Mouse (Mus musculus): ENCODE measurements at regions not wholly inside any gene's neighbourhood (a gene's known extent, or its start where the extent isn't known, plus 50 kb on each side); places are given as distances from the start of the nearest gene placed in this dataset.
A peak's percentile ranks its signal among the peaks of the same experiment; 100 is the strongest.
"Not testable (repeated sequence)": the region's sequence is repeated elsewhere in the genome, so short reads cannot be mapped to it uniquely, and the experiment has no call there.

- Histone ChIP-seq H3K27me3 (ENCODE audit: control insufficient read depth, insufficient read depth, low read length) (no peaks in the 10 kb centered on the region), H3K36me3 (ENCODE audit: control insufficient read depth, insufficient read depth, low read length) (no peaks in the 10 kb centered on the region), H3K27ac (ENCODE audit: low read depth, low read length) (no peak overlapping the region), H3K4me3 (ENCODE audit: low read length) (no peak overlapping the region), H3K4me1 (ENCODE audit: control insufficient read depth, insufficient read depth, low read length) (no peaks in the 10 kb centered on the region), H3K4me2 (replicated peaks; ENCODE audit: low read depth, low read length) (no peak overlapping the region), H3K9me3 (ENCODE audit: control insufficient read depth, low read length) (peaks cover 62% of the 10 kb centered on the region), H3K9ac (ENCODE audit: low read depth, low read length) (no peak overlapping the region)
- no peak for ATAC-seq (ENCODE audit: low FRiP score, low TSS enrichment)
- 65% methylated on average over 2 of the region's 2 CpGs for WGBS
Measured at GRCm38 (mm10) chr4:3059511-3060054, 107.5 kb upstream of the Vmn1r2 start.

- Histone ChIP-seq H3K9ac (ENCODE audit: low read depth, low read length) (no peak overlapping the region), H3K4me3 (ENCODE audit: low read length) (no peak overlapping the region), H3K36me3 (ENCODE audit: control insufficient read depth, insufficient read depth, low read length) (no peaks in the 10 kb centered on the region), H3K9me3 (ENCODE audit: control insufficient read depth, low read length) (peaks cover 66% of the 10 kb centered on the region), H3K27ac (ENCODE audit: low read depth, low read length) (no peak overlapping the region), H3K4me2 (replicated peaks; ENCODE audit: low read depth, low read length) (no peak overlapping the region), H3K4me1 (ENCODE audit: control insufficient read depth, insufficient read depth, low read length) (no peaks in the 10 kb centered on the region), H3K27me3 (ENCODE audit: control insufficient read depth, insufficient read depth, low read length) (no peaks in the 10 kb centered on the region)
- WGBS: 74% methylated on average over 2 of the region's 2 CpGs
- ATAC-seq (ENCODE audit: low FRiP score, low TSS enrichment): no peak
Measured at GRCm38 (mm10) chr4:3062027-3062605, 105.0 kb upstream of the Vmn1r2 start.

- H3K9me3 ChIP-seq (ENCODE audit: control insufficient read depth, low read length): peaks cover 78% of the 10 kb centered on the region
- no peak overlapping the region for H3K9ac ChIP-seq (ENCODE audit: low read depth, low read length)
- H3K4me1 ChIP-seq (ENCODE audit: control insufficient read depth, insufficient read depth, low read length): no peaks in the 10 kb centered on the region
- ATAC-seq (ENCODE audit: low FRiP score, low TSS enrichment): no peak
- H3K36me3 ChIP-seq (ENCODE audit: control insufficient read depth, insufficient read depth, low read length): no peaks in the 10 kb centered on the region
- H3K4me2 ChIP-seq (replicated peaks; ENCODE audit: low read depth, low read length): no peak overlapping the region
- 56% methylated on average over 3 of the region's 3 CpGs for WGBS
- H3K27me3 ChIP-seq (ENCODE audit: control insufficient read depth, insufficient read depth, low read length): no peaks in the 10 kb centered on the region
- no peak overlapping the region for H3K4me3 ChIP-seq (ENCODE audit: low read length)
- no peak overlapping the region for H3K27ac ChIP-seq (ENCODE audit: low read depth, low read length)
Measured at GRCm38 (mm10) chr4:3063966-3064365, 103.2 kb upstream of the Vmn1r2 start.

GRCm38 (mm10) chr4:3064571-3064970 is 102.5 kb upstream of the Vmn1r2 start:
- H3K4me3 ChIP-seq (ENCODE audit: low read length): no peak overlapping the region
- WGBS: 38% methylated on average over 3 of the region's 3 CpGs
- no peak for ATAC-seq (ENCODE audit: low FRiP score, low TSS enrichment)
- H3K4me1 ChIP-seq (ENCODE audit: control insufficient read depth, insufficient read depth, low read length): no peaks in the 10 kb centered on the region
- no peak overlapping the region for H3K9ac ChIP-seq (ENCODE audit: low read depth, low read length)
- peaks cover 78% of the 10 kb centered on the region for H3K9me3 ChIP-seq (ENCODE audit: control insufficient read depth, low read length)
- H3K36me3 ChIP-seq (ENCODE audit: control insufficient read depth, insufficient read depth, low read length): no peaks in the 10 kb centered on the region
- H3K4me2 ChIP-seq (replicated peaks; ENCODE audit: low read depth, low read length): no peak overlapping the region
- no peaks in the 10 kb centered on the region for H3K27me3 ChIP-seq (ENCODE audit: control insufficient read depth, insufficient read depth, low read length)
- no peak overlapping the region for H3K27ac ChIP-seq (ENCODE audit: low read depth, low read length)

- H3K4me2 ChIP-seq (replicated peaks; ENCODE audit: low read depth, low read length); H3K4me3 ChIP-seq (ENCODE audit: low read length); H3K4me1 ChIP-seq (ENCODE audit: control insufficient read depth, insufficient read depth, low read length); H3K27ac ChIP-seq (ENCODE audit: low read depth, low read length); H3K9ac ChIP-seq (ENCODE audit: low read depth, low read length); H3K36me3 ChIP-seq (ENCODE audit: control insufficient read depth, insufficient read depth, low read length); H3K27me3 ChIP-seq (ENCODE audit: control insufficient read depth, insufficient read depth, low read length); ATAC-seq (ENCODE audit: low FRiP score, low TSS enrichment): not testable (repeated sequence)
- H3K9me3 ChIP-seq (ENCODE audit: control insufficient read depth, low read length): peaks cover 81% of the 10 kb centered on the region
- 71% methylated on average over 3 of the region's 3 CpGs for WGBS
Measured at GRCm38 (mm10) chr4:3065335-3065734, 101.8 kb upstream of the Vmn1r2 start.

- Histone ChIP-seq H3K27me3 (ENCODE audit: control insufficient read depth, insufficient read depth, low read length) (no peaks in the 10 kb centered on the region), H3K9me3 (ENCODE audit: control insufficient read depth, low read length) (peaks cover 84% of the 10 kb centered on the region), H3K27ac (ENCODE audit: low read depth, low read length) (no peak overlapping the region), H3K9ac (ENCODE audit: low read depth, low read length) (no peak overlapping the region), H3K36me3 (ENCODE audit: control insufficient read depth, insufficient read depth, low read length) (no peaks in the 10 kb centered on the region), H3K4me2 (replicated peaks; ENCODE audit: low read depth, low read length) (no peak overlapping the region), H3K4me3 (ENCODE audit: low read length) (no peak overlapping the region), H3K4me1 (ENCODE audit: control insufficient read depth, insufficient read depth, low read length) (no peaks in the 10 kb centered on the region)
- ATAC-seq (ENCODE audit: low FRiP score, low TSS enrichment): no peak
- 79% methylated on average over 5 of the region's 5 CpGs for WGBS
Measured at GRCm38 (mm10) chr4:3066051-3066736, 100.9 kb upstream of the Vmn1r2 start.

- no peak overlapping the region for H3K4me2 ChIP-seq (replicated peaks; ENCODE audit: low read depth, low read length)
- no peak overlapping the region for H3K4me3 ChIP-seq (ENCODE audit: low read length)
- H3K27me3 ChIP-seq (ENCODE audit: control insufficient read depth, insufficient read depth, low read length): no peaks in the 10 kb centered on the region
- no peak; the same call in 1 of the 2 replicates for ATAC-seq (ENCODE audit: low FRiP score, low TSS enrichment)
- H3K36me3 ChIP-seq (ENCODE audit: control insufficient read depth, insufficient read depth, low read length): no peaks in the 10 kb centered on the region
- no peaks in the 10 kb centered on the region for H3K4me1 ChIP-seq (ENCODE audit: control insufficient read depth, insufficient read depth, low read length)
- H3K9me3 ChIP-seq (ENCODE audit: control insufficient read depth, low read length): peaks cover 80% of the 10 kb centered on the region
- H3K27ac ChIP-seq (ENCODE audit: low read depth, low read length): no peak overlapping the region
- WGBS: 57% methylated on average over 2 of the region's 2 CpGs
- no peak overlapping the region for H3K9ac ChIP-seq (ENCODE audit: low read depth, low read length)
Measured at GRCm38 (mm10) chr4:3067265-3067664, 99.9 kb upstream of the Vmn1r2 start.

- Histone ChIP-seq H3K27ac (ENCODE audit: low read depth, low read length) (no peak overlapping the region), H3K4me2 (replicated peaks; ENCODE audit: low read depth, low read length) (no peak overlapping the region), H3K4me1 (ENCODE audit: control insufficient read depth, insufficient read depth, low read length) (no peaks in the 10 kb centered on the region), H3K27me3 (ENCODE audit: control insufficient read depth, insufficient read depth, low read length) (no peaks in the 10 kb centered on the region), H3K4me3 (ENCODE audit: low read length) (no peak overlapping the region), H3K9ac (ENCODE audit: low read depth, low read length) (no peak overlapping the region), H3K9me3 (ENCODE audit: control insufficient read depth, low read length) (peaks cover 80% of the 10 kb centered on the region), H3K36me3 (ENCODE audit: control insufficient read depth, insufficient read depth, low read length) (no peaks in the 10 kb centered on the region)
- ATAC-seq (ENCODE audit: low FRiP score, low TSS enrichment): peak; percentile 66
- WGBS: 29% methylated on average over 2 of the region's 2 CpGs
Measured at GRCm38 (mm10) chr4:3067666-3068065, 99.5 kb upstream of the Vmn1r2 start.
